Mouse (Mus musculus) heart, postnatal 0 days (tissue): ENCODE data around the gene Ano10.

ENCODE experiments used
- CTCF ChIP-seq: IDR thresholded peaks from 2 replicates; pipeline ENCODE4 v1.5.1; 2016; ENCODE audit warnings: antibody characterized with exemption, control low read depth, low read depth
- EP300 ChIP-seq: IDR thresholded peaks from 2 replicates; pipeline ENCODE4 v1.6.1; 2016; ENCODE audit warnings: antibody characterized with exemption, low read depth

- no peak for TF ChIP-seq CTCF
- TF ChIP-seq EP300, result no peak
These were observed 162.1 kb downstream of the Ano10 start for GRCm38 (mm10) chr9:122132145-122132544.
